Mouse (Mus musculus): ENCODE data around the gene Rrp7a. TPM values are rescaled to one million over a fixed set of nuclear protein-coding genes. Genes with fewer than 3 reads are reported as not detected.
"Not testable (repeated sequence)": the region's sequence is repeated elsewhere in the genome, so short reads cannot be mapped to it uniquely, and the experiment has no call there.

Gene Rrp7a
- total RNA-seq, 2 experiments from 2014 or later = 105 to 108 TPM

GRCm38 (mm10) chr15:83157667-83158064, 35.1 kb upstream of the Rrp7a start:
- no peak for DNase-seq (ENCODE audit: low spot score in 2 of 2)

GRCm38 (mm10) chr15:83156929-83157666, 34.5 kb upstream of the Rrp7a start:
- DNase-seq (ENCODE audit: low spot score in 2 of 2) = no peak

GRCm38 (mm10) chr15:83155672-83156419, 33.2 kb upstream of the Rrp7a start:
- no peak for DNase-seq (ENCODE audit: low spot score in 2 of 2)

- no peak for DNase-seq (ENCODE audit: low spot score in 2 of 2)
Measured at GRCm38 (mm10) chr15:83154309-83154708, 31.7 kb upstream of the Rrp7a start.

GRCm38 (mm10) chr15:83150694-83151093, 28.1 kb upstream of the Rrp7a start:
- no peak for DNase-seq (ENCODE audit: low spot score in 2 of 2)

GRCm38 (mm10) chr15:83150073-83150442, 27.5 kb upstream of the Rrp7a start:
- DNase-seq (ENCODE audit: low spot score in 2 of 2) = no peak

- peak; percentile 91 to 98 for DNase-seq (ENCODE audit: low spot score in 2 of 2)
Measured at GRCm38 (mm10) chr15:83149196-83150072, 26.8 kb upstream of the Rrp7a start, which contains the start of gene Poldip3. Gene Poldip3, minus strand, starts transcription at chr15:83149384.

GRCm38 (mm10) chr15:83148801-83149195, 26.2 kb upstream of the Rrp7a start:
- no peak for DNase-seq (ENCODE audit: low spot score in 2 of 2)

GRCm38 (mm10) chr15:83148395-83148794, 25.8 kb upstream of the Rrp7a start:
- no peak for DNase-seq (ENCODE audit: low spot score in 2 of 2)

GRCm38 (mm10) chr15:83145541-83145940, 22.9 kb upstream of the Rrp7a start:
- no peak for DNase-seq (ENCODE audit: low spot score in 2 of 2)

- no peak for DNase-seq (ENCODE audit: low spot score in 2 of 2)
Measured at GRCm38 (mm10) chr15:83142861-83143260, 20.3 kb upstream of the Rrp7a start.

GRCm38 (mm10) chr15:83135654-83136053, 13.1 kb upstream of the Rrp7a start:
- DNase-seq (ENCODE audit: low spot score in 2 of 2) = no peak

GRCm38 (mm10) chr15:83134671-83135070, 12.1 kb upstream of the Rrp7a start:
- no peak for DNase-seq (ENCODE audit: low spot score in 2 of 2)

- no peak for DNase-seq (ENCODE audit: low spot score in 2 of 2)
Measured at GRCm38 (mm10) chr15:83129530-83130231, 7.1 kb upstream of the Rrp7a start.

- not testable (repeated sequence) for DNase-seq (ENCODE audit: low spot score in 2 of 2)
Measured at GRCm38 (mm10) chr15:83127037-83127436, 4.4 kb upstream of the Rrp7a start.

- DNase-seq (ENCODE audit: low spot score in 2 of 2) = no peak
Measured at GRCm38 (mm10) chr15:83126582-83126981, 4.0 kb upstream of the Rrp7a start.

GRCm38 (mm10) chr15:83124625-83125024, 2.0 kb upstream of the Rrp7a start:
- DNase-seq (ENCODE audit: low spot score in 2 of 2) = no peak

GRCm38 (mm10) chr15:83121709-83122565, 664 bp downstream of the Rrp7a start:
- DNase-seq (ENCODE audit: low spot score in 2 of 2) = no peak

- peak in 1 of 2 experiments; percentile 39 for DNase-seq (ENCODE audit: low spot score in 2 of 2)
Measured at GRCm38 (mm10) chr15:83118360-83118759, 4.2 kb downstream of the Rrp7a start.

GRCm38 (mm10) chr15:83115071-83115470, 7.5 kb downstream of the Rrp7a start:
- DNase-seq (ENCODE audit: low spot score in 2 of 2) = no peak
